Mouse (Mus musculus): ENCODE data around the gene Olfr895.

- TF ChIP-seq CTCF (IDR thresholded peaks at IDR 0.05; ENCODE audit: control insufficient read depth, insufficient read depth, low read length) = no peak
- TF ChIP-seq POLR2A (IDR thresholded peaks at IDR 0.05; ENCODE audit: borderline replicate concordance, control insufficient read depth, low read depth, low read length) = no peak
Observed at GRCm38 (mm10) chr9:38267551-38267950, at the start of gene Olfr895.

All from bone marrow, adult 2 months (tissue).